Mouse (Mus musculus) layer of hippocampus, adult 18-20 months (tissue): ENCODE measurements around the gene Galnt6. TPM values are rescaled to one million over a fixed set of nuclear protein-coding genes. Genes with fewer than 3 reads are reported as not detected.

ENCODE experiments used
- DNase-seq, 2 experiments: peaks; one replicate each; pipeline ENCODE4 v3.0.0; 2022; ENCODE audit warnings: low spot score in 2 of 2
- total RNA-seq, 2 experiments: library from RNA; stranded (reverse); gene quantifications; 2 replicates each; pipeline ENCODE4 v1.2.3; 2021

The Galnt6 gene
- total RNA-seq, 2 experiments from 2014 or later: 8.9 to 11.4 TPM

- DNase-seq: no peak
Observed at GRCm38 (mm10) chr15:100754805-100755497, 25.8 kb upstream of the Galnt6 start.

- DNase-seq: no peak
Observed at GRCm38 (mm10) chr15:100754041-100754440, 24.9 kb upstream of the Galnt6 start.

- DNase-seq: no peak
Observed at GRCm38 (mm10) chr15:100753045-100753444, 23.9 kb upstream of the Galnt6 start.

- DNase-seq: no peak
Observed at GRCm38 (mm10) chr15:100752439-100752838, 23.3 kb upstream of the Galnt6 start.

- DNase-seq: peak in 1 of 2 experiments; percentile 40
Observed at GRCm38 (mm10) chr15:100749751-100750538, 20.8 kb upstream of the Galnt6 start.

GRCm38 (mm10) chr15:100748584-100748983, 19.4 kb upstream of the Galnt6 start:
- no peak for DNase-seq

GRCm38 (mm10) chr15:100747121-100747963, 18.2 kb upstream of the Galnt6 start:
- DNase-seq: no peak

- no peak for DNase-seq
Observed at GRCm38 (mm10) chr15:100746478-100747120, 17.4 kb upstream of the Galnt6 start.

- no peak for DNase-seq
Observed at GRCm38 (mm10) chr15:100743238-100743637, 14.1 kb upstream of the Galnt6 start.

GRCm38 (mm10) chr15:100739442-100739841, 10.3 kb upstream of the Galnt6 start:
- no peak for DNase-seq

- DNase-seq: no peak
Observed at GRCm38 (mm10) chr15:100738351-100738781, 9.2 kb upstream of the Galnt6 start.

GRCm38 (mm10) chr15:100737667-100738066, 8.5 kb upstream of the Galnt6 start:
- DNase-seq: no peak

GRCm38 (mm10) chr15:100735953-100736300, 6.8 kb upstream of the Galnt6 start:
- no peak for DNase-seq

- no peak for DNase-seq
Observed at GRCm38 (mm10) chr15:100735095-100735952, 6.1 kb upstream of the Galnt6 start.

GRCm38 (mm10) chr15:100732580-100732979, 3.4 kb upstream of the Galnt6 start:
- DNase-seq: no peak

GRCm38 (mm10) chr15:100731081-100731480, 1.9 kb upstream of the Galnt6 start:
- DNase-seq: no peak

GRCm38 (mm10) chr15:100728586-100728985, 590 bp downstream of the Galnt6 start:
- no peak for DNase-seq

- no peak for DNase-seq
Observed at GRCm38 (mm10) chr15:100727834-100728233, 1.3 kb downstream of the Galnt6 start.

- no peak for DNase-seq
Observed at GRCm38 (mm10) chr15:100726721-100727120, 2.5 kb downstream of the Galnt6 start.

GRCm38 (mm10) chr15:100723505-100723904, 5.7 kb downstream of the Galnt6 start:
- no peak for DNase-seq
